Mouse (Mus musculus): ENCODE measurements around the gene Draxin. TPM values are rescaled to one million over a fixed set of nuclear protein-coding genes. Genes with fewer than 3 reads are reported as not detected.

The Draxin gene
- total and polyA plus RNA-seq, 2 experiments from 2014 or later = 8.7 to 40.5 TPM

DNA sequence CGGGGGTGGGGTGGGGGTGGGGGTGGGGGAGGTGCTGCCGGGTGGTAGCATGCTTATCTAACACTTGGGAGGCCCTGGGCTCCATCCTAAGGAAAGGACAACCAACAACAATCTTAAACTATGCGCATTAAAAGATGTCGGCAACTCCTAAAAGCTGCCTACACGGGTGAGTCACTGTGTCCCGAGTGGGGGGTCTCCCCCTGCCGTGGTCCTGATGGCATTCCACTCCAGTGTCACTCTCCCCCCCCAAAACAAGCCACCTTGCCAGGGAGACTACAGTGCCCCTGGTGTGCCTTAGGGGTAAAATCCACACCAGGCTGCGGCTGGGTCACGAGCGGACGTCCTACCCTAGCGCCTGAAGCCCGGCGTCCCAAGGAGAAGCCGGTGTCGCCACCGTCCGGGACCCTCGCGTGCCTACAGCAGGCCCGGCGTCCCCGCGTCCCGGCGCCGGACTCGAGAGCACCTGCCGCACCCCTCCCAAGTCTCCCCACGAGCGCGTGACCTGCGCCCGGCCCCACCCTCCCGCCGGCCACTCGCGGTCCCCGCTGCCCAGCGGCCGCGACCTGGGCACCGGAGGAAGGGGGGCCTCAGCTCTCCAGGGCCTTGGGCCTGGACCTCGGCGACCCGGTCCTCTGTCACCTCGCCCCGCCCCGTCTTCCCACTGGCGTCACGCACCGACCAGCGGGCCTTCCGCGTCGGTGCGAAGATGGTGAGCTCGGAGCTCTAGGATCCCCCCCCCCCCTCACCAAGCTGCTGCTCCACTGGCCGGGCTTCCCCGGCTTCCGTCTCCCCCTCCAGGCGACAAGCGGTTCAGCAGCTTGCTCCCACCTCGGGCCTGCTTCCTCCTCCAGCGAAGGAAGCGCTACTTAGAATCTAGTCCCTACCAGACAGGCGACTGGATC, 21.0 kb upstream of the Draxin start, which contains the start of gene Fbxo6:
Gene Fbxo6, minus strand, starts transcription at position 874 of the 902 bp plus-strand sequence.
- under 1% methylated on average over 63 of the region's 67 CpGs for WGBS
- H3K4me1 ChIP-seq (ENCODE audit: insufficient read depth) = no peaks in the 10 kb centered on the region
- peaks cover 46% of the 10 kb centered on the region for H3K36me3 ChIP-seq (ENCODE audit: insufficient read depth)
- H3K4me3 ChIP-seq (ENCODE audit: low read depth, low read length) = peak within 1 kb of the TSS; percentile 54
- H3K27ac ChIP-seq (ENCODE audit: low read depth, low read length) = peak within 1 kb of the TSS; percentile 92
- peak within 1 kb of the TSS; percentile 99 for H3K4me2 ChIP-seq (ENCODE audit: low read depth)
- TF ChIP-seq CTCF (IDR thresholded peaks at IDR 0.05; ENCODE audit: low read depth) = peak; percentile 79
- ATAC-seq = peak; percentile 95
- no peaks in the 10 kb centered on the region for H3K9me3 ChIP-seq (ENCODE audit: low read length)
- H3K27me3 ChIP-seq (ENCODE audit: insufficient read depth, low read length) = no peaks in the 10 kb centered on the region
- peak within 1 kb of the TSS; percentile 73 for H3K9ac ChIP-seq
- peak; percentile 93 for DNase-seq

DNA sequence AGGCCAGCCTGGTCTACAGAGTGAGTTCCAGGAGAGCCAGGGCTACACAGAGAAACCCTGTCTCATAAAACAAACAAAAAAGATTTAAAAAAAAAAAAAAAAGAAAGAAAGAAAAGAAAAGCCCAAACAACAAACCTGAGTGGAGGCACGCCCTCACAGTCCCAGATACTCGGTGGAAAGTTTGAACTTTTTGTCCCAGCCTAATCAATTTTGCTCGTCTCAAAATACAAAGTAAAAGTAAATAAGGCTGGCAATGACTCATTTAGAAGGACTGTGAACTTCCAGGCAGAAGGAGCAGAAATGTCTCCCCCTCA, 20.4 kb upstream of the Draxin start:
- no peaks in the 10 kb centered on the region for H3K9me3 ChIP-seq (ENCODE audit: low read length)
- DNase-seq (no peak), ATAC-seq (no peak)
- peaks cover 46% of the 10 kb centered on the region for H3K36me3 ChIP-seq (ENCODE audit: insufficient read depth)
- H3K4me2 ChIP-seq (ENCODE audit: low read depth) = peak overlapping the region; percentile 99
- 34% methylated on average over 3 of the region's 3 CpGs for WGBS
- H3K4me1 ChIP-seq (ENCODE audit: insufficient read depth) = no peaks in the 10 kb centered on the region
- H3K4me3 ChIP-seq (ENCODE audit: low read depth, low read length) = peak overlapping the region; percentile 54
- TF ChIP-seq CTCF (IDR thresholded peaks at IDR 0.05; ENCODE audit: low read depth) = no peak
- H3K9ac ChIP-seq = peak overlapping the region; percentile 73; the same call in 1 of the 2 replicates
- no peaks in the 10 kb centered on the region for H3K27me3 ChIP-seq (ENCODE audit: insufficient read depth, low read length)
- no peak overlapping the region for H3K27ac ChIP-seq (ENCODE audit: low read depth, low read length)

GRCm38 (mm10) chr4:148150242-148150641, 19.7 kb upstream of the Draxin start:
- Histone ChIP-seq H3K4me1 (ENCODE audit: insufficient read depth) (no peaks in the 10 kb centered on the region), H3K27ac (ENCODE audit: low read depth, low read length) (no peak overlapping the region), H3K27me3 (ENCODE audit: insufficient read depth, low read length) (no peaks in the 10 kb centered on the region), H3K9ac (no peak overlapping the region), H3K36me3 (ENCODE audit: insufficient read depth) (peaks cover 46% of the 10 kb centered on the region), H3K9me3 (ENCODE audit: low read length) (no peaks in the 10 kb centered on the region), H3K4me2 (ENCODE audit: low read depth) (no peak overlapping the region), H3K4me3 (ENCODE audit: low read depth, low read length) (no peak overlapping the region)
- DNase-seq = no peak
- ATAC-seq = no peak
- TF ChIP-seq CTCF (IDR thresholded peaks at IDR 0.05; ENCODE audit: low read depth) = no peak
- 66% methylated on average over 7 of the region's 7 CpGs for WGBS

DNA sequence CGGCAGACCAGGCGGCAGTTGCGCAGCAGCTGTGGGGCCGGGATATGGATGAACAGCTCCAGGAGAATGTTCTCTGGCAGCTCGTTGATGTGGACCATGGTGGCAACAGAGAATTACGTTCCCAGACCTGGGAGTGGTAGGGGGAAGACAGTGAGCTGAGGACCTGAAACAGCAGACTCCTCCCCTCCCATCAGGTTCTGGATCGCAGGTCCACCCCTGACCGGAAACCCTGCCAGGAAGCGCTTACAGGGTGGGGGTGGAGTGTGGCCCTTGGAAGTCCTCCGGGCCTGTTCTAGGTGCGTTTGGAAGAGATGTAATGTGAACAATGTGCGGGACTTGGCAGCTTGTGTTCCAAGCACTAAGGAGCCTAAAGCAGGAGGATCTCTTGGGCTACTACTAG, 19.0 kb upstream of the Draxin start:
- H3K36me3 ChIP-seq (ENCODE audit: insufficient read depth) = peaks cover 51% of the 10 kb centered on the region
- no peak overlapping the region for H3K4me2 ChIP-seq (ENCODE audit: low read depth)
- DNase-seq = no peak
- H3K27me3 ChIP-seq (ENCODE audit: insufficient read depth, low read length) = no peaks in the 10 kb centered on the region
- ATAC-seq = no peak
- no peak for TF ChIP-seq CTCF (IDR thresholded peaks at IDR 0.05; ENCODE audit: low read depth)
- 81% methylated on average over 12 of the region's 12 CpGs for WGBS
- H3K27ac ChIP-seq (ENCODE audit: low read depth, low read length) = no peak overlapping the region
- no peaks in the 10 kb centered on the region for H3K4me1 ChIP-seq (ENCODE audit: insufficient read depth)
- no peak overlapping the region for H3K4me3 ChIP-seq (ENCODE audit: low read depth, low read length)
- H3K9me3 ChIP-seq (ENCODE audit: low read length) = no peaks in the 10 kb centered on the region
- no peak overlapping the region for H3K9ac ChIP-seq

GRCm38 (mm10) chr4:148147714-148148113, 17.2 kb upstream of the Draxin start:
- Histone ChIP-seq H3K27me3 (ENCODE audit: insufficient read depth, low read length) (no peaks in the 10 kb centered on the region), H3K4me2 (ENCODE audit: low read depth) (no peak overlapping the region), H3K27ac (ENCODE audit: low read depth, low read length) (no peak overlapping the region), H3K9ac (no peak overlapping the region), H3K9me3 (ENCODE audit: low read length) (no peaks in the 10 kb centered on the region), H3K36me3 (ENCODE audit: insufficient read depth) (peaks cover 37% of the 10 kb centered on the region), H3K4me3 (ENCODE audit: low read depth, low read length) (no peak overlapping the region), H3K4me1 (ENCODE audit: insufficient read depth) (no peaks in the 10 kb centered on the region)
- no peak for DNase-seq
- no peak for ATAC-seq
- TF ChIP-seq CTCF (IDR thresholded peaks at IDR 0.05; ENCODE audit: low read depth) = no peak
- 82% methylated on average over 2 of the region's 2 CpGs for WGBS

DNA sequence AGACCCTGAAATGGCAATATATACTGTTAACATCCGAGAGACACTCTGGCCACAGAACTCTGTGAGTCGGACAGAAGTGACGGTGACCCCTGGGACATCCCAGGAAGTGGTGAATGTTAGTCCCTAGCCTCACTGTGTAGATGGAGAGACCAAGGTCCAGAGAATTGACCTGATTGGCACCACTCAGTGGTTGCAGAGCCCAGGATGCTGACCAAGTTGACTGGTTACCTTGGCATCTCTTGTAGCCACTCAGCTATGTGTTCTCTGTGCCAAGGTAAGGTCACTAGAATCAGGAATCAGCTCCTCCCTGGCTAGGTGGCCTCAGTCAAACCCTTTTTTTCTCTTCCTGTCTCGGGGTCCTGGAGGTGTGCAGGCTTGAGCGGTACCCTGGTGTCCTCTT, 13.2 kb upstream of the Draxin start:
- ATAC-seq = no peak
- Histone ChIP-seq H3K4me1 (ENCODE audit: insufficient read depth) (no peaks in the 10 kb centered on the region), H3K9ac (no peak overlapping the region), H3K27me3 (ENCODE audit: insufficient read depth, low read length) (no peaks in the 10 kb centered on the region), H3K4me3 (ENCODE audit: low read depth, low read length) (no peak overlapping the region), H3K9me3 (ENCODE audit: low read length) (no peaks in the 10 kb centered on the region), H3K4me2 (ENCODE audit: low read depth) (no peak overlapping the region), H3K36me3 (ENCODE audit: insufficient read depth) (peaks cover 35% of the 10 kb centered on the region), H3K27ac (ENCODE audit: low read depth, low read length) (no peak overlapping the region)
- no peak for DNase-seq
- no peak for TF ChIP-seq CTCF (IDR thresholded peaks at IDR 0.05; ENCODE audit: low read depth)
- WGBS = 88% methylated on average over 5 of the region's 5 CpGs
